Mouse (Mus musculus) hindbrain, embryonic 14.5 days (tissue): ENCODE measurements at regions not wholly inside any gene's neighbourhood (a gene's known extent, or its start where the extent isn't known, plus 50 kb on each side); places are given as distances from the start of the nearest gene placed in this dataset.
A peak's percentile ranks its signal among the peaks of the same experiment; 100 is the strongest.

Experiments
- ATAC-seq: fragments of 200-750 bp; cut with Nextera tagmentation; 2 replicates; pipeline ENCODE4 v1.8.0; 2017; ENCODE audit warnings: moderate number of reproducible peaks, mild to moderate bottlenecking, moderate TSS enrichment, moderate library complexity; ENCODE audit not compliant: low FRiP score
- DNase-seq: peaks from one replicate; pipeline ENCODE4 v3.0.0-alpha.2; 2015; ENCODE audit warnings: low spot score
- H3K27ac ChIP-seq: fragments of 300-500 bp; sonication (generic); 2 replicates; pipeline ENCODE4 v1.5.1; 2014; ENCODE audit warnings: mild to moderate bottlenecking, moderate library complexity
- H3K27me3 ChIP-seq: fragments of 300-500 bp; sonication (generic); 2 replicates; pipeline ENCODE4 v1.6.1; 2014; ENCODE audit warnings: mild to moderate bottlenecking, low read length, mixed read lengths; ENCODE audit not compliant: control insufficient read depth, insufficient read depth
- H3K36me3 ChIP-seq: fragments of 300-500 bp; sonication (generic); replicated peaks from 2 replicates; pipeline ENCODE4 v1.6.1; 2014; ENCODE audit not compliant: control insufficient read depth, insufficient read depth
- H3K4me1 ChIP-seq: fragments of 300-500 bp; sonication (generic); replicated peaks from 2 replicates; pipeline ENCODE4 v1.6.1; 2014; ENCODE audit warnings: antibody characterized with exemption, low read length, mixed read lengths; ENCODE audit not compliant: control insufficient read depth, insufficient read depth
- H3K4me2 ChIP-seq: fragments of 300-500 bp; sonication (generic); replicated peaks from 2 replicates; pipeline ENCODE4 v1.6.1; 2014; ENCODE audit warnings: mild to moderate bottlenecking, moderate library complexity
- H3K4me3 ChIP-seq: fragments of 300-500 bp; sonication (generic); replicated peaks from 2 replicates; pipeline ENCODE4 v1.5.1; 2014; ENCODE audit warnings: mild to moderate bottlenecking, low read length
- H3K9ac ChIP-seq: fragments of 300-500 bp; sonication (generic); 2 replicates; pipeline ENCODE4 v1.6.1; 2014
- H3K9me3 ChIP-seq: fragments of 300-500 bp; sonication (generic); 2 replicates; pipeline ENCODE4 v1.6.1; 2016; ENCODE audit warnings: low read length; ENCODE audit not compliant: control insufficient read depth
- WGBS: fragments of 180-500 bp; shearing (Covaris S2); extraction: QIAGEN DNeasy Blood & Tissue Kit; methylation state at CpG from one replicate; pipeline ENCODE4 v1.1.7; 2014; 5-methylcytosine and 5-hydroxymethylcytosine counted together

- H3K4me2 ChIP-seq, result no peak overlapping the region
- no peaks in the 10 kb centered on the region for H3K9me3 ChIP-seq
- no peaks in the 10 kb centered on the region for H3K4me1 ChIP-seq
- H3K4me3 ChIP-seq, result no peak overlapping the region
- H3K27me3 ChIP-seq, result no peaks in the 10 kb centered on the region
- H3K27ac ChIP-seq, result no peak overlapping the region
- DNase-seq (no peak), ATAC-seq (no peak)
- no peak overlapping the region for H3K9ac ChIP-seq
- WGBS, result 84% methylated on average over 2 of the region's 2 CpGs
- no peaks in the 10 kb centered on the region for H3K36me3 ChIP-seq
Measured at GRCm38 (mm10) chr14:98887588-98887987, 106.5 kb downstream of the Rpl36a-ps1 start.

GRCm38 (mm10) chr14:98886982-98887381 is 107.1 kb downstream of the Rpl36a-ps1 start:
- H3K4me1 ChIP-seq, result no peaks in the 10 kb centered on the region
- WGBS, result 13% methylated on average over 1 of the region's 1 CpGs
- no peaks in the 10 kb centered on the region for H3K36me3 ChIP-seq
- no peak for ATAC-seq
- no peak overlapping the region for H3K9ac ChIP-seq
- no peaks in the 10 kb centered on the region for H3K27me3 ChIP-seq
- no peaks in the 10 kb centered on the region for H3K9me3 ChIP-seq
- DNase-seq, result peak; percentile 69
- H3K4me2 ChIP-seq, result no peak overlapping the region
- H3K4me3 ChIP-seq, result no peak overlapping the region
- H3K27ac ChIP-seq, result no peak overlapping the region

GRCm38 (mm10) chr14:98882586-98882985 is 111.5 kb downstream of the Rpl36a-ps1 start:
- H3K4me2 ChIP-seq, result no peak overlapping the region
- no peak for DNase-seq
- H3K9me3 ChIP-seq, result no peaks in the 10 kb centered on the region
- no peak overlapping the region for H3K9ac ChIP-seq
- no peak overlapping the region for H3K4me3 ChIP-seq
- no peaks in the 10 kb centered on the region for H3K4me1 ChIP-seq
- no peak overlapping the region for H3K27ac ChIP-seq
- no peaks in the 10 kb centered on the region for H3K27me3 ChIP-seq
- WGBS, result 95% methylated on average over 10 of the region's 10 CpGs
- ATAC-seq, result no peak
- H3K36me3 ChIP-seq, result no peaks in the 10 kb centered on the region

GRCm38 (mm10) chr14:98877956-98878355 is 116.2 kb downstream of the Rpl36a-ps1 start:
- no peaks in the 10 kb centered on the region for H3K4me1 ChIP-seq
- ATAC-seq (no peak), DNase-seq (no peak)
- H3K27ac ChIP-seq, result no peak overlapping the region
- no peaks in the 10 kb centered on the region for H3K36me3 ChIP-seq
- H3K4me3 ChIP-seq, result no peak overlapping the region
- no peaks in the 10 kb centered on the region for H3K27me3 ChIP-seq
- H3K4me2 ChIP-seq, result no peak overlapping the region
- no peak overlapping the region for H3K9ac ChIP-seq
- no peaks in the 10 kb centered on the region for H3K9me3 ChIP-seq
- WGBS, result 85% methylated on average over 3 of the region's 3 CpGs

- DNase-seq (no peak), ATAC-seq (no peak)
- H3K4me1 ChIP-seq, result no peaks in the 10 kb centered on the region
- H3K9me3 ChIP-seq, result no peaks in the 10 kb centered on the region
- H3K4me2 ChIP-seq, result no peak overlapping the region
- H3K4me3 ChIP-seq, result no peak overlapping the region
- H3K36me3 ChIP-seq, result no peaks in the 10 kb centered on the region
- 85% methylated on average over 9 of the region's 9 CpGs for WGBS
- no peak overlapping the region for H3K27ac ChIP-seq
- H3K9ac ChIP-seq, result no peak overlapping the region
- H3K27me3 ChIP-seq, result no peaks in the 10 kb centered on the region
Measured at GRCm38 (mm10) chr14:98873446-98873845, 120.7 kb downstream of the Rpl36a-ps1 start.

- WGBS, result 85% methylated on average over 6 of the region's 6 CpGs
- H3K9me3 ChIP-seq, result no peaks in the 10 kb centered on the region
- DNase-seq, result no peak
- H3K27ac ChIP-seq, result no peak overlapping the region
- H3K4me3 ChIP-seq, result no peak overlapping the region
- no peaks in the 10 kb centered on the region for H3K27me3 ChIP-seq
- H3K4me2 ChIP-seq, result no peak overlapping the region
- no peak overlapping the region for H3K9ac ChIP-seq
- H3K36me3 ChIP-seq, result no peaks in the 10 kb centered on the region
- H3K4me1 ChIP-seq, result no peaks in the 10 kb centered on the region
- no peak for ATAC-seq
Measured at GRCm38 (mm10) chr14:98869888-98870287, 124.2 kb downstream of the Rpl36a-ps1 start.

GRCm38 (mm10) chr14:98866880-98867279 is 127.2 kb downstream of the Rpl36a-ps1 start:
- Histone ChIP-seq H3K36me3 (no peaks in the 10 kb centered on the region), H3K27me3 (no peaks in the 10 kb centered on the region), H3K4me3 (no peak overlapping the region), H3K4me2 (no peak overlapping the region), H3K27ac (no peak overlapping the region), H3K4me1 (no peaks in the 10 kb centered on the region), H3K9ac (no peak overlapping the region), H3K9me3 (no peaks in the 10 kb centered on the region)
- no peak for DNase-seq
- no peak for ATAC-seq

GRCm38 (mm10) chr14:98864001-98864400 is 130.1 kb downstream of the Rpl36a-ps1 start:
- no peaks in the 10 kb centered on the region for H3K4me1 ChIP-seq
- H3K9ac ChIP-seq, result no peak overlapping the region
- WGBS, result 89% methylated on average over 6 of the region's 6 CpGs
- H3K27ac ChIP-seq, result no peak overlapping the region
- no peaks in the 10 kb centered on the region for H3K9me3 ChIP-seq
- no peak overlapping the region for H3K4me3 ChIP-seq
- H3K4me2 ChIP-seq, result no peak overlapping the region
- no peaks in the 10 kb centered on the region for H3K36me3 ChIP-seq
- H3K27me3 ChIP-seq, result no peaks in the 10 kb centered on the region
- DNase-seq (no peak), ATAC-seq (no peak)

- H3K9ac ChIP-seq, result no peak overlapping the region
- ATAC-seq, result no peak
- no peaks in the 10 kb centered on the region for H3K4me1 ChIP-seq
- no peaks in the 10 kb centered on the region for H3K27me3 ChIP-seq
- no peak overlapping the region for H3K4me3 ChIP-seq
- H3K9me3 ChIP-seq, result no peaks in the 10 kb centered on the region
- H3K4me2 ChIP-seq, result no peak overlapping the region
- 86% methylated on average over 11 of the region's 11 CpGs for WGBS
- H3K36me3 ChIP-seq, result no peaks in the 10 kb centered on the region
- no peak overlapping the region for H3K27ac ChIP-seq
- DNase-seq, result no peak
Measured at GRCm38 (mm10) chr14:98863598-98863997, 130.5 kb downstream of the Rpl36a-ps1 start.

- Histone ChIP-seq H3K27ac (no peak overlapping the region), H3K9me3 (no peaks in the 10 kb centered on the region), H3K36me3 (no peaks in the 10 kb centered on the region), H3K4me2 (no peak overlapping the region), H3K9ac (no peak overlapping the region), H3K4me1 (no peaks in the 10 kb centered on the region), H3K4me3 (no peak overlapping the region), H3K27me3 (no peaks in the 10 kb centered on the region)
- DNase-seq (no peak), ATAC-seq (peak; percentile 64; the same call in 1 of the 2 replicates)
- WGBS, result 37% methylated on average over 5 of the region's 5 CpGs
Measured at GRCm38 (mm10) chr14:98862095-98862735, 131.9 kb downstream of the Rpl36a-ps1 start.
